Mouse (Mus musculus): Measurements from ENCODE around the gene Slc10a7. TPM values are rescaled to one million over a fixed set of nuclear protein-coding genes. Genes with fewer than 3 reads are reported as not detected.

Gene Slc10a7
- total RNA-seq, 4 experiments from 2014 or later: 5.5 to 7.2 (median 6.6) TPM

DNA sequence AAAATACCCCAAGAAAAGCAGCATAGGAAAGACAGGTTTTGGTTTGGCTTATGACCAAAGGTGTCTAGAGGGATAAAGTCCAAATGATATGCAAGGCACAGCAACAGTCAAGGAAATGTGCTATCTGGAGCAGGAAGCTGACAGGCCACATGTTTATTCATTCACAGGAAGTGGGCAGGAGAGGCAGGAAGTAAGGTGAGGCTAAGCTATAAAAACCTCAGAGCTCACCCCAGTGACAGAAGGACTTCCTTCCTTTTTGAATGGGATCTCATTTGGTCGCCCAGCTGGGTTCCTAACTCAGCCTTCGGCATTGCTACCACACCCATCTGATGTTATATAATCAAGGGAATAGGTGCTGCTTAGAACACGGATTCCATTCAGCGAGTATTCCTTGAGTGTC lies 113.2 kb downstream of the Slc10a7 start:
- DNase-seq (ENCODE audit: low spot score in 2 of 2): no peak

DNA sequence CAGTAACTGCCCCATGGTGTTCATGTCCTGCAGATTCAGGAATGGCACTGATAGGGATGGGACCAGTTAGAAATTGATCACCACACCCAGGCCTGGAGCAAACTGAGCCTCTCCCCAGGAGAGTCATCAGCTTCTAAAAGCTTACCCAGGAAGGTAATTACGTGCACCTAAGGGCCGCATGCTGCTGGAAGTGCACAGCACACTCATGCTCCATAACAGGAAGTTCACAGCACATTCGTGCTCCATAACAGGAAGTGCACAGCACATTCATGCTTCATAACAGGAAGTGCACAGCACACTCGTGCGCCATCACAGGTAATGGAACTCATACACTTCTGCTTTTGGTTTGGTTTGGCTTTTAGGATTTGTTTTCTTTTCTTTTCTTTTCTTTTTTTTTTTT lies 114.8 kb downstream of the Slc10a7 start:
- no peak for DNase-seq (ENCODE audit: low spot score in 2 of 2)

DNA sequence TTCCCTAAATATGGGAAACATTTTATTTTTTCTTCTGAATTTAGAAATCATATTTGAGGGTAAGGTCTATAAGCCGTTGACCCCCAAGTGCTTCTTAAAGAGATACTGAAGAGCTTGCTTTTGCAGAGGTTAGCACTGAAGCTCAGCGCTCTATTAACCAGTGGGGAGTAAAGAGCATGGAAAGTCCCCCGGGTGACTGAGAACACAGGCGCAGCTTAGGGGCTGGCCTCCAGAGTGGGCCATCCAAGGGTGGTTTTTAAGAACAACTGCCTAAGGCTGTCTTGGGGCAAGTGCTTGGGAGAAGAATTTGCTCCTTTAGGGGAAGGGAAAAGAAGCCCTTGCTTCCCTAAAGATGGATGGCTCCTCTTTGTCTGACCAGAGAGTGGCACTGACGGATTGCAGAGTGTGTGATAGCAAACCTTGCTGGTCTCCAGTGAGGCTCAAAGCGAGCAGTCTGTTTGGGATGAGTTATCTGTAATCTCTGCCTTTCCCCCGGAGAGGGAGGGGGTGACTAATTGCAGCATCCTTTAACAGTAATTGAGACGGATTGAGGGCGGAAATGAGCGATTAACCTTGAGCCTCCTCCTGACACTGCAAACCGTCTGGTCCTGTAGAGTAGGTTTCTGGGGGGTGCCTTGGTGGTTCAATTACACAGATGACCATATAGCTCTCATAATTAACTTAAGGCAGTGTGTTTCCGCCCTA lies 115.7 kb downstream of the Slc10a7 start:
- no peak for DNase-seq (ENCODE audit: low spot score in 2 of 2)

DNA sequence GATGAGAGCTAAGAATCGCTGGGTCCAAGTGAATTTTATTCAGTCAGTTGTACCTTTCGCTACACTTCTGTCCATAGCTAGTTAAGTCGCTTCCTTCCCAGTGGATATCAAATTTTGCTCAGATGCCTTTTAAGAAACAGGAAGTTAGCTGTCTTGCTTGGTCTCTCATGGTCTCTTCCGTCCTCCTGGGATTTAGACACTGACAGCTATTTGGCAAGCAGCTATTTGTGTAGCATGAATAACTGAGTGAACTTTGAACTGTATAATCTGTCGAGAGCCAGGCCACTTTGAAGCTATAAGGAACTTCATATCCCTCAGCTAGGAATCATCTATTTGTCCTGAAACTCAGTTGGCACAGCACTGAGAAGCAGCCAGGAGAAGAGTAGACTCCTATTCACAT lies 117.5 kb downstream of the Slc10a7 start:
- DNase-seq (ENCODE audit: low spot score in 2 of 2): no peak

DNA sequence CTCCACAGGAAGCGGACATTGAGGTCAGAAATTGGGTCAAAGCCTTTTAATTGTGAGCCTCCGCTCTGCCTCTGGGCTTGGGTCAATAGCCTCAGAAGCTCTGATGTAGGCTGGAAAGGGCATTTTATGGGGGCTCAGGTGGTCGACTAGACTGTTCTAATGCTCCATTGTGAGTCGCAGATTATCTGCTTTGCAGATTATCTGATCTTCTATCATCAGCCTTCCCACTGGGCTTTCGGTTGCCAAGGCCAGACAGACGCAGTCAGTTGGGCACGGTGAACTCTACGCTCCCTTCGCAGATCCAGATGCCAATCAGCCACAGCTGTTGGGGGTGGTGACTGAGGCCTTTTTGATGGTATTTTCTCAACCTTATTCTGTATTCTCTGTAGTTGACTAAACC lies 118.6 kb downstream of the Slc10a7 start:
- DNase-seq (ENCODE audit: low spot score in 2 of 2): no peak

DNA sequence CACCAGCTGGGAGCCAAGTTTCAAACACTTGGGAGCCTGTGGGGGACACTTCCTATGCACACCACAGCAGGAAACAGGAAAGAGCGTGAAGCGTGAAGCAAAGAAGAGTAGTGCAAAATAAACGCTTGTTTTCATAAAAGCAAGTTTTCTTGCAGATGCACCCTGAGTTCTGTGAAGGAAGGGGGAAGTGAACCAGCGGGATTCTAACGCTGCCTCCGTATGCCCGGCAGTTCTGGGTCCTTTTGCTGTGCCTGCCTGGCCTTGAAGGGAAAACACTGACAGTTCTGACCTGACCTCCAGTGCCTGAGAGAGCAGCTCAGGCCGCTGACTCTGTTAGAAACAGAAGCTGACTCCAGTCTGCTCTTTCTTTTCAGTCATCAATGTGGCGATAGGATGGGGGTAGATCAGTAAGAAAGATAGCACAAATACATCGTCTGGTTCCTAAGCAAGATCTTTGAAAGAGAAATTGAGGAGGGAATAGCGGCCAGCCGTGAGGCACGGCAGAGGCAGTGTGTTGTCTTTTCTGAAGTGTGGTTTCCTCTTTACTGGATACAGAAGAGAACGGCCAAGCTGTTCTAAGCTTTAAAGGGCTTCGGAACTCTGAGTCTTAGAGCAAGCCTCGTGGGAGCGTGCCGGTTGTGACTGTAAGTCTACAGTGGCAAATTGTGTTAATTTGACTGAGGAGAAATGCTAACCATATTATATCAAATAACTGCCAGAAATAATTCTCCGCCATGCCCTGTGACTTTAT lies 121.4 kb downstream of the Slc10a7 start:
- no peak for DNase-seq (ENCODE audit: low spot score in 2 of 2)

DNA sequence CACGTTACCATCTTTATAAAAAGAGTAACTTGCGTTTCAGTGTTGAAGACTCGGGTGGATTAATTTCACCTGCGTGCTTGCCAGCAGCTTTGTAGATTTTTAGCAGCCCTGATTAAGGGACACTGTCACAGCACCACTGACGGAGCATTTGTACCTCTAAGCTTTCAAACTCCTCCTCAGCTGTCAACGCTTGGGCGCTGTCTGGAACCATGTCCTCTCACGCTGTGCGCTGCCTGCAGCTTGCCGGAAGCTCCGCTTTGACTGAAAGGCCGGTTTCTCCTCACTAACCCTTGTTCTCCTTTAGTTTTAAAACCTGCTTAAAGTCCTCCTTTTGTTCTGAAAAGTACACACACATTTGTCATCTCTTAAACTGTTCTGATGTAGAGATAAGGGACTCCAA lies 123.9 kb downstream of the Slc10a7 start:
- no peak for DNase-seq (ENCODE audit: low spot score in 2 of 2)

DNA sequence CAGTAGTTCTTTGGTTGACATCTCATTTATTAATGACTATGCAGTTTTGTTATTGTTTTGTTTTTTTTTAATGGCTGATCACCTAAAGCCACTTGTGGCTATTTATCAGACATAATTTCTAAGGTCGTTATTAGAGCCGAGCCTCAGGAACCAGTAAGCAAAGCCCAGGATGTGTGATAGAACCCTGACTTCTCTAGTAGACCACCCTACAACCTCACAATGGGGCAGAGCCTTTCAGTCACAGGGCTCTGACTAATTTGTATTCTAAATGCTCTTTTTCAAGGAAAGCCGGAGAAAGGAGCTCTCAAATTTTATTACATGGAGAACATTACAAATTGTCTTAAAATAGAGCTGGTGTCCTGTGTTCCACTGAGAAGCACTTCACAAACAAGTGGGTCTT lies 124.9 kb downstream of the Slc10a7 start:
- no peak for DNase-seq (ENCODE audit: low spot score in 2 of 2)

DNA sequence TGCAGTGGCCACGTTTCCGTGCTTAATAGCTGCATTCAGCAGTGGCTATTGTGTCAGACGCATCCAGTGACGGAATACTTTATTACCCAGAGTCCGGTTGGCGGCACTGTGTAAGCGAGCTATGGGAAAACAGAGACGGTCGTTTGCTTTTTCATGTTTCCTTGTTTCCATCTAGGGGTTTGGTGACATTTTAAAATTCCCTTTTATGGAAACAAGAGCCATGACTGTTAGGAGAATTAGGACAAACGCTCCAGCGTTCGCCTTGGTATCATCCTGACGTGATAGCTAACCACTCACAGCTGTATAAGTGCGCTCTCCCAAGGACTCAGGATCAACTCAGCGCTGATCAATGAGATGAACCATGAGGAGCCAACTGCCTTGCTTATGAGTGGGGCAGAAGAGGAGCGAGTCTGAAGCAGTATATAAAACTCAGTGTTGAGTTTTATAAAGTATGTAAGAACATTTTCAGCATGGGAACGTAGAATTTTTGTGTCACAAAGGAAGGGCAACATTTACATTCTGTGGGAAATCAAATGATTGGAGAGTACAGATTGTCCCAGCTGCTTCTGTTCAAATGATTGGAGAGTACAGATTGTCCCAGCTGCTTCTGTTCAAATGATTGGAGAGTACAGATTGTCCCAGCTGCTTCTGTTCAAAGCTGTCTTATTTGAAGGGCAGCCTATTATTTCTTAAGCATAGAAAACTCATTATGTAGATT lies 125.5 kb downstream of the Slc10a7 start:
- DNase-seq (ENCODE audit: low spot score in 2 of 2): no peak

DNA sequence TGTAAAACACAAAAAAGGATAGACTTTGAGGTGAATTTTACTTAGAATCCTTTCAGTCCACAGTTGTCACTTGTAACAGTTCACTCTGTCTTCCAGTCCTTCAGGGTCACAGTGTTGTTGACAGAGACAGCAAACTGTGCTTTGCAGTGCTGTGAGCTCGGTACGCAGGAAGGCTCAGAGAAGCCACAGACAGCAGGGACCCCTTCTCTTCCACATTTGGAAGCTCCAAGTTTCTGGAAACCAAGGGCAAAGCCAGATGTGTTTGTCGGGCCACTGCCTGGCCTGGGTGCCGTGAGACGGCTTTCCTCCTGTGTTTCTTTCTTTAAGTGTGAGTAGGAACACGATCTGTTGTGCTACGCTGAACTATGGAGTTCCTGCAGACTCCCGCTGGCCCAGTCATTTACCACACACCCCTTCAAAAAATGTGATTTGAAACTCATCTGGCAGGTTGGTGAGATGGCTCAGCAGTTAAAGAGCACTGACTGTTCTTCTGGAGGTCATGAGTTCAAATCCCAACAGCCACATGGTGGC lies 126.2 kb downstream of the Slc10a7 start:
- no peak for DNase-seq (ENCODE audit: low spot score in 2 of 2)

DNA sequence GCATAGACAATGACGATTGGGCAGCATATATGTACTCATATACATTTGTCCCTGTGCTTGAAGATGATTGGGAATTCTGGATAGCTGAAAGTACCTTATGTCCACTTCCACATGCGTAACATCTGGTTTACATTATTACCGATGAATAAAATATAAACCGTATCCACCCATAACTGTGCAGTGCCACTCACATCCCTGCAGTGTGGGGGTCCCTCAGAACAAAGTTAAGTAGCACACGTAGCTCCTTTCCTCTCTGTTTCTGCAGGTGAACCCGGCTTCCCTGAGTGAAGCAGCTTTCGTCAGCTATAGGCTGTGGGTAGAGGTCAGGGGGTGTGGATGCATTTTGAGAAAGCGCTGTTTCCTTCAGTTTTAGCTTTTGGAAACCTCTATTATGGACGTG lies 132.8 kb downstream of the Slc10a7 start:
- DNase-seq (ENCODE audit: low spot score in 2 of 2): no peak

DNA sequence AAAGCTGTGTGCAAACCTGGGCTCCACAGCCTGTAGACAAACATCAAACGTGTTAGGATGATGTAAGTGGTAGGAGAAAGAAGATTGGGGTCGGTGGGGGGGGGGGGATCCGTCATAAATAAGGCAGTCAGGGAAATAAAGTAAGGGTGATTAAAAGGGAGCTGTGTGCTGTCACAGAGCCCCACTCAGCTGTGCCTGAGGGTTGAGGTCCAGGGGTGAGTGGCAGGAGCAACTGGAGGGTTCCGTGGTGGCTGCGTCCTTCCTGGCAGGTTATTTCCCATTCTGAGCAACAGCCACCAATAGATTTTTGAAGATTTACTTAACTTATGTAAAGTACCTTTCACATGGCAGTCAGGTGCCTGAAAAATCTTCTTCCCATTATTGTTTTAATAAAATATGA lies 133.2 kb downstream of the Slc10a7 start:
- no peak for DNase-seq (ENCODE audit: low spot score in 2 of 2)

DNA sequence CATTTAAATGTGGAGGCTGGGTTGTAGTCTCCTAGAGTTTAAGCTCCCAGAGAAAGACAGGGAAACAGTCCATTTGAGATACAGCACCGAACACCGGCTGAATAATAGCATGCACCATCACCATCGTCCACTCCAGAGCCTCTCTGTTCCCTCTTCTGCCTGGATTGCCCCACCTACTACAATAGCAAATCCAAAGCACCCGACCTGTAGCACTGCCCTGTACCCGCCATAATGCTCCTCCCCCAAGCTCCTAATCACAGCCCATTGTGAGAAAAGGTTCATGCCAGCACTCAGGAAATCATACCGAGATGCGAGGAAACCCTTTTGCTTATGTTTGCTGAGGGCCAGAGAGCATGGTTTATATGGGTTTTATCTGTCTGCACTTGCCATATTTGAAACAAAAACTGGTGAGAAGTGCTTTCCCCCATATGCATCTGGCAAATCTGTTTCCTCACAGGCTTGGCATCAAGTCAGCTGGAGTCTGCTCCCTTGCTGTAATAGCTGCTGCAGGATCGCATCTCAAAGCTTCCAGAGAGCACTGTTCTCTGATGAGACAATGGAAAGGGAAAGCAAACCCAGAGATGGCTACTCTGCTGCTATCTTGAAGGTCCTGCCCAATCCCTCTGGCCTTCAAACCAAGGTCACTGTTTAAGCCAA lies 138.0 kb downstream of the Slc10a7 start:
- peak in 1 of 2 experiments; percentile 14 for DNase-seq (ENCODE audit: low spot score in 2 of 2)

DNA sequence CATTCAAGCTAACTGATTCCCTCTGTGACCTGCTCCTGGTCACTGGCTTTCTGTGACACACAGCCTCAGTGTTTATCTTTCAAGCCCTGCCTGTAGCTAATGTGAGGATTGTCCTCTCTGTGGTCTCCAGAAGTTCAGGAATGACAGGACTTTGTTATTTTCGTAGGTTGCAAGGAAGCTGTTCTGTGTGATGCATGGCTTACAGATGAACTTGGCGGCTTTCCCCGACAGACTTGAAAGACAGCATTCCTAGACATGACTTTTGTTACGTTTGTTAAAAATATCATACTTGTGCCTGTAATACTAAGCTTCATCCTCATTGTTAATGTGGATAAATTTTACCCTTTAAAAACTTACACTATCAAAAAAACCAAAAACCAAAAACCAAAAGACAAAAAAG lies 138.7 kb downstream of the Slc10a7 start:
- DNase-seq (ENCODE audit: low spot score in 2 of 2): no peak

DNA sequence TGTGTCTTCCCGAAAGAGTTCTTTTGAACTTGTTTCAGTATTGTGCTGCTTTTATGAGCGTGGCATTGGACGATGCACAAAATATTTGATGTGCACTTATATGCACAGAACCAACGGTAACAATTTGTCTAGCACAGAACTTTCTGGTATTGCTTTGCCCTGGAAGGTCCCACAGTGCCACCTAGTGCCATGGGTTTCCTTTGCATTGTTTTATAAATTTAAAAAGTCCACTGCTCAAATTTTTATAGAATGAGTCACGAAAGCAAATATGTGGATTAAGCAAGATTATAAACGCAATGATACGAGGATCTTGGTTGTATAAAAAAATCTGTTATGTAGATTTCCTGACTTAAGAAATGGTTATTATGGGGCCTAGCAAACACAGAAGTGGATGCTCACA lies 139.8 kb downstream of the Slc10a7 start:
- peak; percentile 31 to 46 for DNase-seq (ENCODE audit: low spot score in 2 of 2)

DNA sequence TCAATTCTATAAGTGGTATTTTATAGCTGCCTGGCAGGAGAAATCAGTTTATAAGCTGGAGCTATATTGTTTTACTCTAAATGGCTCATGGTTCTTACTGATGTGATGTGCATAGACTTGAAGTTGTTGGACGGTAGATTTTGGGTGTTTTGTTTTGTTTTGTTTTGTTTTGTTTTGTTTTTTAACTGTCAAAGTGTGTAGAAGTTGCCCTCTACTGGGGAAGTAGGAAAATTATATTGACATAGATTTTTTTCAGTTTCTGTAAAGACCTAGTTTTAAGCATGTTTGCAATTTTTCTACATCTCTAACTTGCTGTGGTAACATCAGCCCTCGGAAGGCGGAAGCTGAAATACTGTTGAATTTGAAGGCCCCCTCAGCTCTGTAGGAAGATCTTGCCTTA lies 142.5 kb downstream of the Slc10a7 start:
- DNase-seq (ENCODE audit: low spot score in 2 of 2): no peak

DNA sequence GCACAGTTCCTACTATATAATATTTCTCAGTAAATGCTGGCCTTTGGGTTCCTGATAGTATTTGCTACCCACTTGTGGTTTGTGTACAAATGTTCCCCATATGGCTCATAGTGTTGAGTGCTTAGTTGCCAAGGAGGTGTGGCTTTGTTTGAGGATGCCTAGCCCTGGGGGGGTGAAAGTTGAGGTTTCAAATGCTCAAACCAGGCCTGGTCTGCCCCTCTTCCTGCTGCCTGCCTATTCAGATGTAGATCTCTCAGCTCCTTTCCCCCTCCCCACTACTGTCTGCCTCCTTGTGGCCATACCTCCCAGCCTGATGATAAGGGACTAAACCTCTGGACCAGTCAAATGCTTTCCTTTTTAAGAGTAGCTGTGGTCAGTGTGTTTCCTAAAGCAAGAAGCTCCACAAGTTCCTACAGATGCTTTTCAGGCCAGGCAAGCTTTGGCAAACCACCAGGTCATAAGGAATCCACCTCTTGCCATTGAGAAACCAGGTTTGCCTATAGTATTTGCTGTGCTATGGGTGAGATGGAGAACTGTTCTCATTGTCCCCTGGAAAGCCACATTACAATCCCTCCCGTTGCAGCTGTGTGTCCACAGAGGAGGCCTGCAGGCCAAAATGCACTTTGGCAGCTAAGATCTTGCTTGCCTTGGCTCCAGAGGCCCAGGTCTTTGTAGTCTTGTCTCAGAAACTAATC lies 146.4 kb downstream of the Slc10a7 start:
- no peak for DNase-seq (ENCODE audit: low spot score in 2 of 2)

DNA sequence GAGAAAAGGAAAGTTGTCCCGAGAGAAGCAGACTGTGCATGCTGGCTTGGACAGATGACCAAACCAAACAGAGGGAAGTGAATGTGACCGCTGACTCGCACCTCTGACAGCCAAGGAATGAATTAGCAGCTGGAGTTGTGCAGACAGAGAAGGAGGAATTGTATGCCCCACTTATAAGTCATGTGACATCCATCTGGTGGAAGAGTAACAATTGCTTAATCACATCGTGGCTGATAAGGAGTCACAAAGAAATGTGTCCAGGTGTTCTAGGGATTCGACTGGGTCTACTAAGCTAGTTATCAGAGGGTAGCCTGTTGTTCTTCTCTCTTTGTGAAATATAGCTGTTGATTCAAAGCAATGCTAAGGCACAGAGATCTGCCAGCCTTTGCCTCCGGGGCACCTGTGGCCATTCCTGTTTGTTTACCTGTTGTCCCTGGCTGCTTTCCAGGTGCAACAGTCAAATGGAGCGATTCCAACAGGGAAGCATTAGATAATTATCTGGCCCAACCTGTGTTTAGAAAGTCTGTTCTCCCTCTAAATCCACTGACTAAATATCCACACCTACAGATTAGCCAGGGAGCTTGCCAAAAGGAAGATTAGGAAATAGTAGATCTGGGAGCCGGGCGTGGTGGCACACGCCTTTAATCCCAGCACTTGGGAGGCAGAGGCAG lies 147.7 kb downstream of the Slc10a7 start:
- DNase-seq (ENCODE audit: low spot score in 2 of 2): no peak

DNA sequence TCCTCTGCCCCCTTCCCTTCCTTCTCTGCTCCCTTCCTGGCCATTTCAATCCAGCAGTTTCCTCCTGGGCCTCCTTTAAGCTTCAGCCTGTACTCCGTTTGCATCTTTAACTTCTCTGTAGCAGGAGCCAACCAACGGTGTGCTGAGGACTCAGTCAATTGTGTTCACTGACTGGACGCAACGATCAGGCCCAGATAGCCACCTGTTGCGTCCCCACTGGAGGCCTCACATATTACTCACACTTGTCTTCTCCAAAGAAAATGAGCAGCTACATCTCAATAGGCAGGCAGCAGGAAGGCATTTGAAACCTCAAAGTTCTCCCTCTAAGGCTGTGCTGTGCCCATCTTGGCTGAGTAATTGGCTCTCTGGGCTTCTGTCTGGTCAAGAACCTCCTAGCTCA lies 149.0 kb downstream of the Slc10a7 start:
- DNase-seq (ENCODE audit: low spot score in 2 of 2): no peak

DNA sequence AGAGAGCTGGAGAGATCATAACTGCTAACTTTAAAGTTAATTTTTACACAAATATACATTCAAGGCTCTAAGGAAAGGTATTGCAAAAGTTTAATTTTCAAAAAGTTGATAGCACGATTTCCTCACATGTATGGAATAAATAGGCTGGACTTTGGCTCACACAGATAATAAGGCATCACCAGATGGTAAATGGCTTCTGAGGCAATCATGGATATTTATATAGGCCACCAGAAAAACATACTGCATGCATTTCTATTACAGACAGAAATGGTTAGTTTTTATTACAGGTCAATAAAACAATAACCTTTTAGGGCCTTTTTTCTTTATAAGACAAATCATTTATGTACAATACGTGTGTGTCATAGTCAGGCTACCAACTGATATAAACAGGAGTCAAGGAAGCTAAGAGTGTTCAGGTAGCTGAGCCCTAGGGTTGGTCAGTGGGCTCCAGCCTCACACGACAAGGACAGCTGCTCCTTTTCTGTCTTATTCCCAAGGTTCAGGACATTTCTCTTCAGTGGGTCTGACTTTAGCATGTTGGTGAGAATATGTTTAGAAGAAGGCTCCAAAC lies 150.6 kb downstream of the Slc10a7 start:
- DNase-seq (ENCODE audit: low spot score in 2 of 2): no peak
